Mouse (Mus musculus): ENCODE results near the gene Gm11937. TPM values are rescaled to one million over a fixed set of nuclear protein-coding genes. Genes with fewer than 3 reads are reported as not detected.
A peak's percentile ranks its signal among the peaks of the same experiment; 100 is the strongest.

Gene Gm11937
- total RNA-seq, 2 experiments from 2014 or later, result not detected

DNA sequence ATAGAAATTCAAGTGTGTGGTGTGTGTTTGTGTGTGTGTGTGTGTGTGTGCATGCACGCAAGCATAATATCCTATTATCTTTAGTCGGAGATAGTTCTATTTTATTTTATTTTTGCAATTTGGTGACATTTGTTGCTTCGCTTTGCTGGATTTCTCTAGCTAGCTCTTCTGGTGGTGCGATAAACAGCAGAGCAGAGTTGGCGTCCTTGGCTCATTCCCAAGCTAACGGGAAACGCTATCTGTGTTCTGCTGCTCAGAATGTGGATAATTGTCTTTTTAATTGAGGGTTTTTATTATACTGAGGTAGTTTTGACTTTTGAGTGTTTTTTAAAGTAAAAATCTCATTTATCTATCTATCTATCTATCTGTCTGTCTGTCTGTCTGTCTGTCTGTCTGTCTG, 24.9 kb downstream of the Gm11937 start:
- intact Hi-C loops (cut with DNase I), result no loop called here
- DNase-seq (ENCODE audit: low spot score in 2 of 2), result peak; percentile 18 to 26

DNA sequence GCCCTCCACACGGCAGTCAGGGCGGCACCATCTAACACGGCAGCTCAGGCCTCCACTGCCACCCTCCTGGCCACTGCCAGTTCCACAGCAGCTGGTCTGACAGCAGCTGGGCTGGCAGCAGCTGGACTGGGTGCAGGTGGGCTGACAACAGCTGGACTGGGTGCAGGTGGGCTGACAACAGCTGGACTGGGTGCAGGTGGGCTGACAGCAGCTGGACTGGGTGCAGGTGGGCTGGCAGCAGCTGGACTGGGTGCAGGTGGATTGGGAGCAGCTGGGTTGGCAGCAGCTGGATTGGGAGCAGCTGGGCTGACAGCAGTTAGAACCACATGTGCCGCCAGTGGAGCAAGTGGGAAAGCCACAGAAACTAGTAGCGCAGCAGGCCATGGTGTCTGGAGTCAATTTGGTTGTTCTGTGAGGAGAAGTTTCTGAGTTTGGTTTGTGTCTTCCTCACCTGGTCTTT, 26.7 kb downstream of the Gm11937 start, which contains the start of gene Krtap1-4:
Krtap1-4 (minus strand) TSS at position 410 of the 460 bp plus-strand sequence.
- no peak for DNase-seq (ENCODE audit: low spot score in 2 of 2)
- intact Hi-C loops (cut with DNase I), result no loop called here

DNA sequence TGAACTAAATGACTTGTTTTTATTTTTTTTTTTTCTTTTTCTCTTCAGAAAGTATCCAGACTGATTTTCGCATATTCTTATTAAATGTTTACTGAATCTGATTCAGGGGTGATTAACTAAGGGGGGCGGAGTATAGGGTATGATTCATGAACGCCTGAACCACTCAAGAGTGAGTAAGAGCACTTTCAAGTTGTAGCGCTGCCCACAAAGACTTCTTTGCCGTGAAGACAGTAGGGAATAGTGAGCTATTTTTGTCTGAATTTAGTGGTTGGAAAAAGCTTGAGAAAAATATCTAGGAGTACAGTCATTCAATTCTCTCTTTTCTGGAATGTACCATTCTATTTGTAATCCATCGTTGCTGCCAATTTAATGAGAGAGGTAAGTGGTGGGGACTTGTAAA, 28.4 kb downstream of the Gm11937 start:
- DNase-seq (ENCODE audit: low spot score in 2 of 2), result peak in 1 of 2 experiments; percentile 45
- intact Hi-C loops (cut with DNase I), result no loop called here

DNA sequence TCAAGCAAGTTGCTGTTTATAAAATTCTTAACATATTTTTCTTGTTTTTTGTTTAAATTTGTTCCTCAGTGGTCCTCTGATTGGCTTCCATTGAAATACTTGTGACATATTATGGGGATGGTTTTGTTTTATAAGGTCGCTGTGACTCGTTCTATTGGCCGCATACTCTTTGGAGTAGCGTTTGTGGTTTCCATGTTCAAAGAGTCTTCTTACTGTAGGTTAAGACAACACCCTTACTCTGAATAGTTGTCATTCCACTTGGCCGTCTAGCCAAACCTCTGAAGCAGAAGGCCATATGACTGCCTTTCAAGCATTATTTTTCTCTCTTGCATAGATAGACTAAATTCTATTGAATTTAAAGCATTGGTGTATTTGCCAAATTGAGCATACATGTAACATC, 28.9 kb downstream of the Gm11937 start:
- intact Hi-C loops (cut with DNase I), result no loop called here
- no peak for DNase-seq (ENCODE audit: low spot score in 2 of 2)

DNA sequence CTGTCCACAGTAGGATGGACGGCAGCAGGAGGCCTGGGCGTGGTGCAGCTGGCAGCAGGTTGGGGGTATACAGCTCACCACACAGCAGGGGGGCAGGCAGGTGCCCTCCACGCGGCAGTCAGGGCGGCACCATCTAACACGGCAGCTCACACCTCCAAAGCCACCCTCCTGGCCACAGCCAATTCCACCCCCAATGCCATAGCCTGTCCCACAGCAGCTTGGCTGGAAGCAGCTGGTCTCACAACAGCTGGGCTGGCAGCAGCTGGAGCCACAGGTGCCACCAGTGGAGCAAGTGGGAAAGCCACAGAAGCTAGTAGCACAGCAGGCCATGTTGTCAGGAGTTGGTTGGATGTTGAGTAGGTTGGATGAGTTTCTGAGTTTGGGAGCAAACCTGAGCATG, 29.4 kb downstream of the Gm11937 start, which contains the start of gene Krtap1-5:
Krtap1-5 (minus strand) TSS at position 381 of the 400 bp plus-strand sequence.
- no peak for DNase-seq (ENCODE audit: low spot score in 2 of 2)
- intact Hi-C loops (cut with DNase I), result no loop called here

DNA sequence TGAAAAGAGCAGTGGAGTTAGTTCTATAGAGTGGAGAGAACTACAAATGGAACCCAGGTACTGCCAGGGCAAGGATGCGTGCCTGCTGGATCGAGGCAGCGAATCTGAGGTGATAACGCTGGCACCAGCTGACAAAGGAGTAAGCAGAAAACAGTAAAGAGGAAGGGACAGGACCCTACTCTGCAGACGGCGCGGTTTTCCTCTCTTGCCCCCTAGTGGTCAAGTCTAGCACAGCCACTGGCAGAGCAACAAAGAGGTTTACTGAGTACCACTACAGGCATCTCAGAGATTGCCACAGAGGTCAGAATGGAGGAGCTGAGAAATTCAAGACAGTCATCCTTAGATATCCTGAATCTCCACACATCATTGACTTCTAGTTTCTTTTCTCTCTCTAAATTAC, 35.9 kb downstream of the Gm11937 start:
- peak; percentile 54 to 66 for DNase-seq (ENCODE audit: low spot score in 2 of 2)
- intact Hi-C loops (cut with DNase I), result loop anchor here (10.0 kb wide), 2 partner anchors 189 to 431 kb away; partner anchors contain the start of gene Krt10

- DNase-seq (ENCODE audit: low spot score in 2 of 2), result peak in 1 of 2 experiments; percentile 48
- intact Hi-C loops (cut with DNase I), result loop anchor here (2.0 to 10.0 kb wide), 4 partner anchors 106 to 432 kb away; partner anchors contain the start of gene Krt10
Observed at GRCm38 (mm10) chr11:99573164-99573563, 36.8 kb downstream of the Gm11937 start.

- DNase-seq (ENCODE audit: low spot score in 2 of 2), result no peak
- intact Hi-C loops (cut with DNase I), result no loop called here
Observed at GRCm38 (mm10) chr11:99566530-99566929, 43.5 kb downstream of the Gm11937 start, which contains the start of gene Krtap3-1. TSS of gene Krtap3-1 (minus strand) at chr11:99566630.

DNA sequence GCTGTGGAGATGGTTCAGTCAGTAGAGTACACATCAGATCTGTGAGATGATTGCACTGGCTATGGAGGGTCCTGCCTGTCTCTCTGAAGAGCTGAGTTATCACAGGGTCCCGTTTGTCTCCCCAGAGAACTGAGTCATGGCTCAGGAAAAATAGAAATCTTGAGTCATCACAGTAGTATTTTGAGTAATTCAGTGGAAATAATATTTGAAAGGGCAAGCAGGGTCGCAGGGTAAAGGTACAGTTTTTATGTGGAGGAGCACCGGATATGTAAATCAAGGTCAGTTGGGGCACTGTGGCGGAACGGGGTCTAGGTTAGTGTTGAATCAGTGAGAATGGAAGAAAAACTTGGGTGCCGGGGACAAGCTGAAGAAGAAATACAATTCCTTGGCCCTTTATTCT, 47.4 kb downstream of the Gm11937 start:
- intact Hi-C loops (cut with DNase I), result no loop called here
- no peak for DNase-seq (ENCODE audit: low spot score in 2 of 2)

Other genes with a start within 250 kb of the Gm11937 start
- gene Krt28, start 235.3 kb downstream of the Gm11937 start, total RNA-seq (2021), result under 1 TPM in 1 of 2 experiments, not detected in 1; 0.34 TPM
- gene Krt10, start 220.8 kb downstream of the Gm11937 start, total RNA-seq (2021), result 10 to 100 TPM; 10.6 to 11.7 TPM
- gene Krt12, start 187.9 kb downstream of the Gm11937 start, total RNA-seq (2021), result 10 to 100 TPM; 10.3 TPM
- not detected for gene Krt20, start 172.0 kb downstream of the Gm11937 start, total RNA-seq (2021)
- gene Krt23, start 117.1 kb downstream of the Gm11937 start, total RNA-seq (2021), result not detected
- not detected for gene Krt39, start 88.9 kb downstream of the Gm11937 start, total RNA-seq (2021)
- not detected for gene Krt40, start 67.0 kb downstream of the Gm11937 start, total RNA-seq (2021)
- not detected for gene Krtap3-3, start 59.3 kb downstream of the Gm11937 start, total RNA-seq (2021)
- gene Krtap3-2, start 53.3 kb downstream of the Gm11937 start, total RNA-seq (2021), result not detected
- gene Gm11939, start 50.7 kb downstream of the Gm11937 start, total RNA-seq (2021), result not detected
- not detected for gene Krtap3-1, start 43.6 kb downstream of the Gm11937 start, total RNA-seq (2021)
- not detected for gene Krtap1-5, start 29.2 kb downstream of the Gm11937 start, total RNA-seq (2021)
- not detected for gene Krtap1-4, start 26.5 kb downstream of the Gm11937 start, total RNA-seq (2021)
- gene Krtap1-3, start 18.9 kb downstream of the Gm11937 start, total RNA-seq (2021), result not detected
- gene Krtap9-3, start 12.1 kb downstream of the Gm11937 start, total RNA-seq (2021), result not detected
- gene Gm11938, start 6.9 kb downstream of the Gm11937 start, total RNA-seq (2021), result not detected
- not detected for gene Krtap2-4, start 4.7 kb upstream of the Gm11937 start, total RNA-seq (2021)
- gene Gm11562, start 10.2 kb upstream of the Gm11937 start, total RNA-seq (2021), result not detected
- not detected for gene Krtap4-1, start 18.0 kb upstream of the Gm11937 start, total RNA-seq (2021)
- not detected for gene Krtap4-2, start 24.9 kb upstream of the Gm11937 start, total RNA-seq (2021)
- not detected for gene Krtap4-7, start 33.9 kb upstream of the Gm11937 start, total RNA-seq (2021)
- not detected for gene Gm11555, start 40.0 kb upstream of the Gm11937 start, total RNA-seq (2021)
- gene Gm11563, start 48.8 kb upstream of the Gm11937 start, total RNA-seq (2021), result not detected
- not detected for gene Krtap4-6, start 55.8 kb upstream of the Gm11937 start, total RNA-seq (2021)
- not detected for gene Gm14190, start 80.6 kb upstream of the Gm11937 start, total RNA-seq (2021)
- not detected for gene Gm14180, start 124.1 kb upstream of the Gm11937 start, total RNA-seq (2021)
- not detected for gene Gm11595, start 162.7 kb upstream of the Gm11937 start, total RNA-seq (2021)
- gene Krtap4-8, start 170.5 kb upstream of the Gm11937 start, total RNA-seq (2021), result not detected
- not detected for gene Krtap4-9, start 175.0 kb upstream of the Gm11937 start, total RNA-seq (2021)
- gene Gm11596, start 183.3 kb upstream of the Gm11937 start, total RNA-seq (2021), result not detected
- gene Gm11569, start 188.7 kb upstream of the Gm11937 start, total RNA-seq (2021), result not detected
- gene Gm11554, start 194.3 kb upstream of the Gm11937 start, total RNA-seq (2021), result not detected
- gene Krtap4-13, start 199.7 kb upstream of the Gm11937 start, total RNA-seq (2021), result not detected
- not detected for gene Gm11564, start 205.5 kb upstream of the Gm11937 start, total RNA-seq (2021)
- gene 2300003K06Rik, start 227.9 kb upstream of the Gm11937 start, total RNA-seq (2021), result not detected
- gene Krtap4-16, start 241.4 kb upstream of the Gm11937 start, total RNA-seq (2021), result not detected
- gene Gm11568, start 247.7 kb upstream of the Gm11937 start, total RNA-seq (2021), result not detected